Mouse (Mus musculus) spleen, adult 18-20 months (tissue): ENCODE measurements around the gene Nup93.
"Not testable (repeated sequence)": the region's sequence is repeated elsewhere in the genome, so short reads cannot be mapped to it uniquely, and the experiment has no call there.

Experiments used
- DNase-seq, 2 experiments: peaks; one replicate each; pipeline ENCODE4 v3.0.0; 2022; ENCODE audit warnings: mixed read lengths in 2 of 2

Nup93 gene

GRCm38 (mm10) chr8:94214252-94215173 is at the start of gene Nup93:
Gene Nup93 (plus strand): TSS chr8:94214564.
- DNase-seq: peak; percentile 93 to 95

- not testable (repeated sequence) for DNase-seq
Measured at GRCm38 (mm10) chr8:94165772-94166171, 48.6 kb upstream of the Nup93 start.

- DNase-seq: peak; percentile 59 to 87
Measured at GRCm38 (mm10) chr8:94167244-94167643, 47.1 kb upstream of the Nup93 start.

- no peak for DNase-seq
Measured at GRCm38 (mm10) chr8:94169547-94169946, 44.8 kb upstream of the Nup93 start.

- no peak for DNase-seq
Measured at GRCm38 (mm10) chr8:94171321-94171755, 43.0 kb upstream of the Nup93 start.

GRCm38 (mm10) chr8:94172075-94172808 is 42.1 kb upstream of the Nup93 start, which contains the start of gene Mt2:
Gene Mt2 (plus strand): TSS chr8:94172664.
- DNase-seq: no peak

GRCm38 (mm10) chr8:94172809-94173732 is 41.3 kb upstream of the Nup93 start:
- DNase-seq: no peak

GRCm38 (mm10) chr8:94173848-94174403 is 40.4 kb upstream of the Nup93 start:
- no peak for DNase-seq

GRCm38 (mm10) chr8:94174619-94175213 is 39.6 kb upstream of the Nup93 start:
- no peak for DNase-seq

GRCm38 (mm10) chr8:94177716-94178390 is 36.5 kb upstream of the Nup93 start:
- no peak for DNase-seq

- peak; percentile 34 to 40 for DNase-seq
Measured at GRCm38 (mm10) chr8:94178857-94179712, 35.3 kb upstream of the Nup93 start, which contains the start of gene Mt1. Gene Mt1 (plus strand): TSS chr8:94179082.

- DNase-seq: no peak
Measured at GRCm38 (mm10) chr8:94179713-94180560, 34.4 kb upstream of the Nup93 start.

GRCm38 (mm10) chr8:94180561-94180908 is 33.8 kb upstream of the Nup93 start:
- no peak for DNase-seq

GRCm38 (mm10) chr8:94182055-94182929 is 32.1 kb upstream of the Nup93 start:
- no peak for DNase-seq

GRCm38 (mm10) chr8:94183117-94183516 is 31.2 kb upstream of the Nup93 start:
- DNase-seq: peak; percentile 53 to 68

GRCm38 (mm10) chr8:94184357-94184843 is 30.0 kb upstream of the Nup93 start:
- no peak for DNase-seq

GRCm38 (mm10) chr8:94185791-94186190 is 28.6 kb upstream of the Nup93 start:
- DNase-seq: no peak

GRCm38 (mm10) chr8:94186542-94186941 is 27.8 kb upstream of the Nup93 start:
- peak; percentile 43 to 70 for DNase-seq
